Mouse (Mus musculus): ENCODE measurements at regions not wholly inside any gene's neighbourhood (a gene's known extent, or its start where the extent isn't known, plus 50 kb on each side); places are given as distances from the start of the nearest gene placed in this dataset.
A peak's percentile ranks its signal among the peaks of the same experiment; 100 is the strongest.

GRCm38 (mm10) chr6:99887904-99888303 is 161.7 kb upstream of the Prok2 start:
- DNase-seq = no peak

- DNase-seq = no peak
Observed at GRCm38 (mm10) chr6:99884755-99885154, 158.6 kb upstream of the Prok2 start.

DNA sequence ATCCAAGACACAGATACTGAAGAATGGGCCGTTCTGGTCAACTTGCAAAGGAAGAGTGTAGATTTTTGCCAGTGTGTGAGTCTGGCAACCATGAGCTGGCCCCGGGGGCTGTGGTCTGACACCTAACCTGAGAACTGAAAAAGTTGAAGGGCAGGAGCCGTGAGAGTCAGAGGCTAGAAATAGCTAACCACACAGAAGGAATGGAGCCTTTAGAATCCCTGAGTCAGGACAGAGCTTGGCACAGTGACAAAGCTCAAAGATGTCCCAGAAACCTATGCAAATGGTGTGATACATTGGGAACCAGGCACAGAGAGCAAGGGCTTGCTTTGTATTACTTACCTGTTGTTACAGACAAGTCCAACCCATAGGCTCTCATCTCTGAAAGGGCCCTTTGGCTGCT is 157.9 kb upstream of the Prok2 start:
- no peak for DNase-seq

- DNase-seq = no peak
Observed at GRCm38 (mm10) chr6:99881606-99882005, 155.4 kb upstream of the Prok2 start.

DNA sequence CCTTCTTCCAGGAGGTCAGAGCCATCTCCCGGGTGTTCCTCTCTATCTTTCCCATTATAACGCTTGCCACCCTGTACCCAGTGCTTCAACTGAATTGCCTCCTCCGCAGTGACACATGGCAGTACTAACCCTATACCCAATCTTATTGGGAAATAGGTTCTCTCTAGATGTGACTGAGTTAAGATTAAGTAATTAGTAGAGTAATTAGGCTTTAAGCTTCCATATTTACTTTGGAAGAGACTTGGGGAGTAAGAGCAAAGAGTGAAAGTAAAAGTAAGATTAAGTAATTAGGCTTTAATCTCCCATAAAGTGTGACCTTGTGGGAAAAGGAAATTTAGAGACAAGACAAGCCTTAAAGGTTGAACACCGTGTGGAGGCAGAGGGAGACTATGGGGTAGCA is 148.7 kb upstream of the Prok2 start:
- DNase-seq = no peak

GRCm38 (mm10) chr6:99874029-99874428 is 147.8 kb upstream of the Prok2 start:
- no peak for DNase-seq

GRCm38 (mm10) chr6:99866061-99866460 is 139.9 kb upstream of the Prok2 start:
- no peak for DNase-seq

GRCm38 (mm10) chr6:99864949-99865348 is 138.8 kb upstream of the Prok2 start:
- peak; percentile 20 for DNase-seq

- DNase-seq = no peak
Observed at GRCm38 (mm10) chr6:99863418-99863817, 137.2 kb upstream of the Prok2 start.

DNA sequence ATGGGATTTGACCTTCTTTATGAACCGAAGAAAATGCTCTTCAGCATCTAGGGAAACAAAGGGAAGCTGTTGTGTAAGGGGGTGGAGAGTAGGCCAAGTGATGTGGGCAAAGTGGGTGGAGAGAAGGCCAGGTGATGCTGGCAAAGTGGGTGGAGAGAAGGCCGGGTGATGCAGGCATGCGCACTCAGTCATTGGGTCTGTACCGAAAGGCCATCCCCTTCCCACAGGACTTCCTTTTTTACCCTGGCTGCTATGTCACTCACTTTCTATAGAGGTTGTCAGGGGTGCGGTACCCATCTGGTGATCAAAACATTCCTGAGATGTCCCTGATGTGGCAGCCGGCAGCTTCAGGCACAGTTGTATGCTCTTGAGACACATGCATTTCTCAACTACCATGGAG is 131.2 kb upstream of the Prok2 start:
- no peak for DNase-seq

DNA sequence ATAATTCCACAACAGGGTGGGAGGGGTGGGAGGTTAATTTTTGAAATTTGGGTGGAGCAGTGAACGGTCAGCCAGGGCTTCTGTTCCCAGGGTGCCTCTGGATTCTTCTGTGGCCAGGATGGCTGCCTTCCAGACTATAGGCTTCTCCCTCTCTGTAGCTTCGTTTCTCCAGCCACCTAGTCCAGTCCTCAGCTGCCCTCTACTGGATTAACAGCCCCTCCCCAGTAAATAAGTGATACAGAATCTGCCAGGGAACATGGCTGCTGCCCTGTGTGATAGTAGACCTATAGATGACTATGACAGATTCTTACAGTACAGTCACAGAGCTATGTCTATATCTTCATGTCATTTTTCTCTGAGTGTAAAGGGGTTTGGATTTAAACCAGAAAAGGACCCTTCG is 127.5 kb upstream of the Prok2 start:
- no peak for DNase-seq

DNA sequence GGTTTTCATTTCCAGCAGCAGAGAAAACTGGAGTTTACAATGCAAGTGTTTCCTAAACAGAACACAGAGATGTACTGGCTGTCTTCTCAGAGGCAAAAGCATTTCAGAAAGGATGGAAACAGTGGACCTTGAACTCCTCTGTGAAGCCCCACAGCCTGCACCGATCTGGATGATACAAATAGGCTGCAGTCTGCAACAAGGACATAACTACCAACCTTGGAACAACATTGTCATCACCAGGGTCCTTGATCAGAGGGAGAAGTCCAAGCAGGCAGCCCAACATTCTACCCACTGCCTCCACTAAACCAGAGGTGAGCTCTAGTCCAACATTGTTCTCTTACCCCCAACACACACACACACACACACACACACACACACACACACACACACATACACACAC is 124.5 kb upstream of the Prok2 start:
- DNase-seq = no peak

GRCm38 (mm10) chr6:99845508-99845846 is 119.3 kb upstream of the Prok2 start:
- DNase-seq = no peak

- no peak for DNase-seq
Observed at GRCm38 (mm10) chr6:99844775-99845507, 118.7 kb upstream of the Prok2 start.

- no peak for DNase-seq
Observed at GRCm38 (mm10) chr6:99843507-99843906, 117.3 kb upstream of the Prok2 start.

DNA sequence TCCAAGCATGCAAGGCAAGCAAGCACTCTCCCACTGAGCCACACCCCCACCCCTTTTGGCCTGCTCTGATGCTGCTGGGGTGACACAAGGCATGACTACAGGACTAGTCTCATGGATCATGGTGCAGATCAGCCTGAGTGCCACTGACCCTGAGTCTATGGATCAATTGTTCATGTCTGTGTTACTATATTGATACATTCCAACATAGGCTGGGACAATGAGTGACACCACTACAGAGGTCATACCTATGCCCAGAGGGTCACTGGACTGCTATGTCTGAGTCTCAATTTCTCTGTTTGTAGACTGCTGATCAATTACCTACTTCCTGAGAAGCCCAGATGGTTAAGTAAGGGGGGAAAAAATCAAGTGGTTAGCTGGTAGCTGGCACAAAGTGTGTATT is 116.5 kb upstream of the Prok2 start:
- DNase-seq = no peak

DNA sequence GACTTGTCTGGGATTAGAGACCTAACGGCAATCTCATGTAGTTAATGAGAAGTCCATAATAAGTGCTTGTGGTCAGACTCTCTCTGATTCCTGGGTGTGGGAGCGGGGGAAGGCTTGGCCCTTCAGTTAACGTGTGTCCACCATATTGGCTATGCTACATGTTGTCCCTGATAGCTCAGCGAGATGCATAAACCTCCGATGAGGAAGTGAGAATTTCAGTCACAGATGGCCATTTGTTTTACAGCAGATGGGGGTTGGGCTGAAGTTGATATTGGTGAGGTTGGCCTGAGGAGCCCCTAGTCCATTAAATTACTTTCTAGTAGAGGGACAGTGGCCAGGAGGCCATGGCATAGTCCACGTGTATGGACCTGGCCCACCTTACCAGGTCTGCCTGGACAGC is 114.6 kb upstream of the Prok2 start:
- no peak for DNase-seq

DNA sequence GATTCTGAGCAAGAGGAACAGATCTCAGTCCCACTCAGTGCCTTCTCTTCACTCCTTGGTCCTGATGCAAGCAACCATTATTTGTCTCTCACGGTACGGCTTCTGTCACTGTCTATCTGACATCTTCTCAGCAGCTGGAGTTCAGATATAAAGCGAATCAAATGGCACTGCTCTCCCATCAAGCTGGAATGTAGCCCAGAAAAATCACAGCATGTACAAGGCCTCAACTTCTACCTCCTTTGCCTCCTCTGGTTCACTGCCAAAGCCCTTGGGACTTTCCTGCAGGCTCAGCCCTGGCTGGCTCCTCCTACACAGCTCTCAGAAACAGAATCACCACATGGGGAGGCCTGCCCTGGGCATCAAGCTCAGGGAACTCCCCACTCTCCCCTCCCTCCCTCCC is 107.1 kb upstream of the Prok2 start:
- DNase-seq = no peak

DNA sequence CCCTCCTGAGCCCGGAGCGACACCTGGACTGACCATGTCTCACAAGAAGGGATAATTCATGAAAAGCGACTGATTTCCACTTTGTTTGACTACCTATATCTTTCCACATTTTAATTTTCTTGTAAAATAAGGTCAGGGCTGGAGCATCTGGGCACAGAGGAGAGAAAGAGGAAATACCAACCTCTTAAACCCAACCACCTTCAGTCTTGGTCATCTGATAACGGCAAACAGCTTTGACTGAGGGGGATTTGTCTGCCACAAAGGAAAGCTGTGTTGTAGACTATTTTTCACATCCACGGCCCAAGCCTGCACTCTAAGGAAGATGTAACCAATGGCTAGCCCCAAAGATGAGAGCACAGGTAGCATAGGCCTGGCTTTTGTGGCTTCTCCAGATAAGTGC is 101.4 kb upstream of the Prok2 start:
- no peak for DNase-seq

GRCm38 (mm10) chr6:99824808-99825207 is 98.6 kb upstream of the Prok2 start:
- DNase-seq = no peak

- DNase-seq = no peak
Observed at GRCm38 (mm10) chr6:99822471-99822870, 96.3 kb upstream of the Prok2 start.

DNA sequence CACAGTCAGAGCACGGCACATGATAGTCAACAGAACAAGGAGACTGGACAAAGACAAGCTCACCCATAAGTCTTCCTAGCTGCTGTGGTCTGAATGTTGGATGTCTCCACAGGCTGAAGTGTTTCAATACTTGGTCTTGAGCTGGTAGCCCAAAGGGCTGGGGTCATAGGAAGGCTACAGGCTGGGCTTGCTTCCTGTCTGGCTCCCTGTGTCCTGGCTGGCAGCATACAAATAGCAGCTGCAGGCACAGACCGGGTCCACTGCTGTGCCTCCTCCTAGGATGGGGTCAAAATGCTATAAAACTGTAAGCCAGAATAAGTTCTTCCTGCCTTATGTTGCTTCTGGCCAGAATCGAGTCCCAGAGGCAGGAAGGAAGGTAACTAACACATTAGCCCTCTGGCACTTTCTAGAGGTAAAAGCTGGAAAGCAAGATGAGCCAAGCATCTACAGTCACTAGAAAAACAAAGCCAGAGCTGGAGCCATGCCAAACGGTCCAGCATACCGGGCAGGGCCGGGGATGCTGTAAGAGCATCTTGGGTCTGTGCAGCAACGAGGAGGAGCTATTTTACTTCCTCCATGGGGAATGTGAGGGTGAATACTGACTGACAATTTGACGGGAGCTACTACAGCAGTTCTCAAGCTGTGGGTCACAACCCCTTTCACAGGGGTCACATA is 93.2 kb upstream of the Prok2 start:
- DNase-seq = no peak

DNA sequence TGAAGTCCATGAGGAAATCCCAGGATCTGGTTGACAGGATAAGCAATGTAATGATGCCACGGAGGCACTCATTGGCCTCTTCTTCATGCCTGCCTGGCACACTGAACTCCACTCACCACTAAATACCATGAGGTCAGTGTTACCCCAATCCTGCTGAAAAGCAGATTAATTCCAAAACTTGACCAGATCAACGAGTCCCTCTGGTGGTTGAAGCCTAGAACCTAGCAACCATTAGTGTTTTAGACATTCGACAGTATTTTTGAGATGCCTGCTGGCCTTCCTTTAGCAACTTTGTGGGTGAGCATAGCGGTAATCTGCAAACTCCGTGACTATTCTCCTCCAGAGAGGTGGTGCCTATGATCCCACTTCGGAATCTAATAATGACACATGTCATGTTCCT is 92.3 kb upstream of the Prok2 start:
- DNase-seq = no peak

DNA sequence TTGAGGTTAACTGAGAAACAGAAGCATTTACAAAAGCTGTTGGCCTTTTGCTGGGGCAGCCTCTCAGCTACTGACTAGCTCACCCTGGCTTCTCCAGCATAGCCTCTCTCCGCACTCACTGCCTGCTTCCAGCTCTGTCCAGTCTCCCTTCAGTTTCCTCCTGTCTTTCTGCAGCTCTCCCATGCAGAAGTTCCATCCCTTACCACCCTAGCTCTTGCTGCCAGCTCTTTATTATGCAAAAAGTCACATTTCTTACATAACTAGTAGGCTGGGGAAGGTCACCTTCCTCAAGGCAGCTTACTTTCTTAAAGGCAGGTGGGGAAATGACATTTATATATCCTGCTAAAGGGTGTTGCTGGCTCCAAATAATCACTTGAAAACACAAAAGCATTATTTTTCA is 91.1 kb upstream of the Prok2 start:
- no peak for DNase-seq

- DNase-seq = no peak
Observed at GRCm38 (mm10) chr6:99813102-99813501, 86.9 kb upstream of the Prok2 start.

All from cerebellum, adult 9-11 months (tissue).